Mouse (Mus musculus) adrenal gland, postnatal 14 days (tissue): ENCODE measurements around the gene Cdyl2. TPM values are rescaled to one million over a fixed set of nuclear protein-coding genes. Genes with fewer than 3 reads are reported as not detected.

Source experiments
- DNase-seq: peaks from one replicate; pipeline ENCODE4 v3.0.0; 2021; ENCODE audit warnings: mixed read lengths
- long read RNA-seq, 2 experiments: library from polyadenylated mRNA; stranded (forward); transcript quantifications; one replicate each; pipeline ENCODE4 v2.0.0; 2021
- total RNA-seq: library from RNA; stranded (reverse); gene quantifications from 2 replicates; pipeline ENCODE4 v1.2.3, GENCODE M21; 2021

Gene Cdyl2
- total RNA-seq: 7.6 and 9.2 TPM in 2 replicates
- long read RNA-seq, experiment 1, transcript Cdyl2-201 (7 exons, 2,411 nt): major isoform, 9 of 11 reads
- long read RNA-seq, experiment 1, partial matches to known transcripts: 0 of 11 reads
- long read RNA-seq, experiment 1, other reads (novel, unspliced or antisense): 2 of 11 reads
- long read RNA-seq, experiment 2, partial matches to known transcripts: 0 of 2 reads
- long read RNA-seq, experiment 2, other reads (novel, unspliced or antisense): 0 of 2 reads

GRCm38 (mm10) chr8:116732684-116733647 is at the start of gene Cdyl2:
Gene Cdyl2 (minus strand): TSS chr8:116732991.
- DNase-seq: peak; percentile 88

GRCm38 (mm10) chr8:116780594-116780993 is 47.8 kb upstream of the Cdyl2 start:
- DNase-seq: no peak

GRCm38 (mm10) chr8:116774220-116774619 is 41.4 kb upstream of the Cdyl2 start:
- no peak for DNase-seq

- DNase-seq: no peak
These were observed 39.9 kb upstream of the Cdyl2 start for GRCm38 (mm10) chr8:116772727-116773126.

- DNase-seq: peak; percentile 14
These were observed 39.1 kb upstream of the Cdyl2 start for GRCm38 (mm10) chr8:116771797-116772343.

DNA sequence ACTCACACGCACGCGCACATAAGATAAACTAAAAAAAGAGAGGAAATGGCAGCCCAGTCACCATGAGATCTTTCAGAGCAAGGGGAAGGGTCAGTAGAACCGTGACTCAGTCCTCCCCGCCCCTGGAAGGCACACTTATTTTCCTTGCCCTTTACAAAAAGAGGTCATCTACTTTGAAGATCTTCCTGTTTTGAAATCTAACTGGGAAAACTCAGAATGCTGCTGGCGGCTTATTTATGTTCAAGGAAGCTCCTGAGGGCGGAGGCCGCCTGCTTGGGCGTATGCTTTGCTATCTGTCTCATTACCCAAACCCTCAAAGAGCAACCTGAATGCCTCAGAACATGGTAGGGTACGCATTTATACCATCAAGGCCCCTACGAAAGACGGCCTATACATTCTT is 38.0 kb upstream of the Cdyl2 start:
- peak; percentile 9 for DNase-seq

DNA sequence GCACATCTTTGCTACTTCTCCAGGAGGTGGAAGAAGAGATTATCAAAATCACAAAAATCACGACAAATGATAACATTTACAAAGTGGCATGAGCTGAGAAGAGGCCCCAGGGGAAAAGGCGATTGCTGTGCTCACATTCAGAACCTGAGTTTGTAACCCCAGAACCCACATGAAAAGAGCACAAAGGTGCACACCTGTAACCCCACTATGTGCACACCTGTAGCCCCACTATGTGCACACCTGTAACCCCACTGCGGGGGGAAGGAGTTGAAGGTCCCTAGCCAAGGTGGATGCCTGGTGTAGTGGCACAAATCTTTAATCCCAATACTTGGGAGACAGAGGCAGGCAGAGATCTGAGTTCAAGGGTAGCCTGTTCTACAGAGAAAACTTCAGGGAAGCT is 23.4 kb upstream of the Cdyl2 start:
- no peak for DNase-seq

- DNase-seq: peak; percentile 61
These were observed 22.8 kb upstream of the Cdyl2 start for GRCm38 (mm10) chr8:116755557-116755956.

- no peak for DNase-seq
These were observed 7.9 kb upstream of the Cdyl2 start for GRCm38 (mm10) chr8:116740726-116741125.

GRCm38 (mm10) chr8:116735306-116735705 is 2.5 kb upstream of the Cdyl2 start:
- peak; percentile 36 for DNase-seq

- no peak for DNase-seq
These were observed 1.4 kb upstream of the Cdyl2 start for GRCm38 (mm10) chr8:116734176-116734575.

- no peak for DNase-seq
These were observed 840 bp upstream of the Cdyl2 start for GRCm38 (mm10) chr8:116733648-116734014.

DNA sequence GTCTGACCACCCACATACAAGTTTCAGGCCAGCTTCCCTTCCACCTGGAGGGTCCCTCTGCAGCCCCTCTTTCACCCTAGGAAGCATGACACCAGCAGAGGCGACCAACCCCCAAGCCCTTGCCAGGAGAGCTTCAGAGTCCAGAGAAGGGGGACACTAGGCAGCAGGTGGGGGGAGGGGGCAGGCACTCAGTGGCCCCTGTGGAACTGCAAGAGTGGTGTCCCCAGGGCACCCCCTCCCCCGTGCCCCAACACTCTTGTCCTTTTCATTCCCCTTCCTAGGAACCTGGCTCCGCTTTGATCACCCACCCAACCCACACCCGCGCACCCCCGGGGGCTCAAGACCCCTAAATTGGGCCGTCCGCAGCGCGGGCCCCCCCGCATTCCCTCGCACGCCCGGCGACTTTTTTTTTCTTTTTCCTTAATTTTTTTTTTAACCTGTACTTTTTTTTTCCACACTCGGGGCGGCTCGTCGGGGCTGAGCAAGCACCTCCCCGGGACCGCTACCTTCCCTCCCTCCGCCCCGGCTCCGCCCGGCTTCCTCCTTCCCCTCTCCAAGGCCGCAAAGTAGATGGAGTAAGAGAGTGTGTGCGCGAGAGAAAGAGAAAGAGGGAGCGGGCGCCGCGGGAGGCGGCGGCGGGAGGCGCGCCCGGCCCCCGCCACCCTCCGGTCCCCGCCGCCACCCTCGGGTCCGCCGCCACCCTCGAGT is 661 bp downstream of the Cdyl2 start:
- peak; percentile 83 for DNase-seq

GRCm38 (mm10) chr8:116721451-116721850 is 11.3 kb downstream of the Cdyl2 start:
- no peak for DNase-seq

DNA sequence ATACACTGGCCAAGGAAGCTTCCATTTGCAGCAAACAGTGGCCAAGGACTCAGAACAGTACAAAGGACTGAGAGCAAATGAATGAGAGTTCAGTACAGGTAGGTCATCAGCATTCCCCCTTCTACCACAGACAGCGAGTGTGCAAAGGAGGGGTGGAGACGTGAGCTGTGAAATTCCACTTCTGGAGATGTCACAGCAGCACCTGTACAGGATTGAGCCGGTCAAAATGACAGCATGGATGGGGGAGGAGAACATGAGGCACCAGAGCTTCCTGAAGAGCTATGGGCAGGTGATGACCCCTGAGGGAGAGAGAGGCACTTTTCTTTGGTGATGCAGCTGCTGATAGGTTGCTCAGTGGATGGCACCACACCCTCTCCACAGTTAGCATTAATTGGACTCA is 25.3 kb downstream of the Cdyl2 start:
- DNase-seq: no peak

- no peak for DNase-seq
These were observed 30.3 kb downstream of the Cdyl2 start for GRCm38 (mm10) chr8:116702501-116702900.

DNA sequence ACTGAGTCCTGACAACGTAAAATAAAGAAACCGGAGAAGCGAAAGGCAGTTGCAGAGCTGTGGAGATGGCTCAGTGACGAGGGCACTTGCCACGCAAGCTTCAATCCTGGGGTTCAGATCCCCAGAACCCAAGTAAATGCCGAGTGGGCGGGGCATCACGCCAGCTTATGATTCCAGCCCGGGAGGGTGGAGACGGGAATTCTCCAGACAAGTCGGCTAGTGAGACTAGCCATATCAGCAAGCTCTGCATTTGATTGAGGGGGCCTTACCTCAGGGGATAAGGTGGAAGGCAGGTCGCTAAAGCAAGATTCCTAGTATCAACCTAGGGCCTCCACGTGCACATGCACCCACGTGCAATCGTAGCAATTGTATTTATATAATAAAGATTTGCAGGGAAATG is 39.9 kb downstream of the Cdyl2 start:
- no peak for DNase-seq

GRCm38 (mm10) chr8:116689741-116690140 is 43.0 kb downstream of the Cdyl2 start:
- DNase-seq: no peak

DNA sequence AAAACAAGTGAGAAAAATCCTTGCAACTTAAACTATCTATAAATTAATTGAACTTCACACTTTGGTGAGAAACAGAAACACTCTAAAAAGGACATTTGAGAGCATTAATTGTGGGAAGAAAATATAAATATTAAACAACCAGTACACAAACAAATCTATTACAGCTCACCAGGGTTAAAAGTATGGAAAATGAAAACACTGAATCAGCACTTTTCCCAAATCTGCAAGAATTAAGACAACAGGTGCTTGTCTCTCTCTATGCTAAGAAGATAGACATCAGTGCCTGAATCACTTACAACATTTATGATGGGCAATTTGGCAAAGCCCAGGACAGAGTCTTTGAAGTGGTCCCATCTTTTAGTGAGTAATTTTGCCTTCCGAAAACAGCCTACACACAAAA is 56.6 kb downstream of the Cdyl2 start:
- no peak for DNase-seq

DNA sequence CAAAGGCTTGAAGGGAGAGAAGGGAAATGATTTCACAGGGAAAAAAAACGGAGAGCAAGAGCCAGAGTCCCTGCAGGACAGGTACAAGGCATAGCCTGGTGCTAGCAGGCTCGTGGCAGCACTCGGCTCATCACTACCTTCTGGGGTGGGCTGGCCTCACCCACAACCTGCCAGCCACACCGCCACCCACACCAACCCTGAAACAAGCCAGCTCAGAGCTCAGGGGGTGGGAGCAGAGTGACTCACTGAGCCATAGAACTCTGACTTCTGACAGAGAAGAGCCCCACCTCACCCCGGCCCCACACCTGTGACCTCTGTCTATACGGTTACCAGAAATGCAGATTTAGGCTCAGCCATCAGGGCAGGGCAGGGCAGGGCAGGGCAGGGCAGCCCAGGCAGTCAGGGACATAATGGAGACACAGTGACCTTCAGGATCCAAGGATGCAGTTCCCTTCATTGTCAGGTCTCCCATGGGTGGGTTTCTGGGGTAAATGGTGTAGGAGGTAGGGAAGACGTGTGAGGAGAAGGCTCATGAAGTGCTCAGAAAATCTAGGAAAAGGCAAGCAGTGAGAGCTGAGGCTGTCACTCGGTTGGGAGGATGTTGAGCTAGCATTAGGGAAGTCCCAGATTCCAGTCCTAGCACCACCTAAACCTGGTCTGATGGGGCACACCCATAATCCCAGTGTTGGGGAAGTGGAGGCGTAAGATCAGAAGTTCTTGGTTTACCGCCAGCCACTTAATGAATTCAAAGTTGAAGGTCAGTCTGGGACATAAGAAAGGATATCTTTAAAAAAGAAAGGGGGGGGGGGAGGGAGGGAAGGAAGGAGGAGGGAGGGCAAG is 58.6 kb downstream of the Cdyl2 start:
- no peak for DNase-seq

GRCm38 (mm10) chr8:116673493-116673892 is 59.3 kb downstream of the Cdyl2 start:
- DNase-seq: no peak

- no peak for DNase-seq
These were observed 59.7 kb downstream of the Cdyl2 start for GRCm38 (mm10) chr8:116673052-116673451.
